Mouse (Mus musculus) brain, adult 2 months (tissue): ENCODE results near the gene Tmem217.

Experiments
- DNase-seq: peaks from one replicate; pipeline ENCODE4 v3.0.0; 2011; ENCODE audit warnings: low read depth, low spot score

Tmem217 gene

DNA sequence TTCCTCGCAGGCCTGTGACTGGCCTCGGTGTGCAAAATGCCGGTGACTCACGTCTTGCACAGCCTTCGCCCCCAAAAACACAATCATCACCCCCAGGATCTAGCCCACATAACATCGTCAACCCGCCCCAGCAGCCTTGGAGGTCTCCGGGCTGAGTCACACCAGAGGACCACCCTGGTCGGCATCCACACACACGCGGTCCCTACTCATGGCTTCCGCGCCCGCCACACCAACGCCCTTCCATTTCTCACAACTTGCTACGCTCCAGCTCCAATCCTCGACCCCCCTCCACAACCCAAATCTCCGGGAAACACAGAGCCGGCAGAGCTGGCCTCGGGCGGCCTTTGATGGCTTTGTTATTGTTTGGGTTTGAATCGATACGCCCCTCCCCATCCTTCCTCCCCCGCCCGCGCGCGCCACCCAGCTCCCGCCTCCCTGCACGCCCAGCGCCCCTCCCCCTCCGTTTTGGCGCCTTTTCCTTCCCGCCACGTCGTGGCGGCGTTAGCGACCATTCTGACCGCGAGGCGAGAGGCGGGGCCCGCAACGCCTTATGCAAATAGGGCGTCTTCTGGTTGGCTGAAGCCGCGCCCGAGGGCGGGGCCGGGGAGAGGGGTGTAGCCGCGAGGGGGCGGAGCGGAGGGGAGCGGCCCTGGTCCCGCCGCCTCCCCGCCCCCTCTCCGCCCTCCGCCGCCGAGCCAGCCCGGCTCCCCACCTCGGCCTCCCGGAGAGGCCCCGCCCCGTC, 62.0 kb downstream of the Tmem217 start:
- DNase-seq, result peak; percentile 99

DNA sequence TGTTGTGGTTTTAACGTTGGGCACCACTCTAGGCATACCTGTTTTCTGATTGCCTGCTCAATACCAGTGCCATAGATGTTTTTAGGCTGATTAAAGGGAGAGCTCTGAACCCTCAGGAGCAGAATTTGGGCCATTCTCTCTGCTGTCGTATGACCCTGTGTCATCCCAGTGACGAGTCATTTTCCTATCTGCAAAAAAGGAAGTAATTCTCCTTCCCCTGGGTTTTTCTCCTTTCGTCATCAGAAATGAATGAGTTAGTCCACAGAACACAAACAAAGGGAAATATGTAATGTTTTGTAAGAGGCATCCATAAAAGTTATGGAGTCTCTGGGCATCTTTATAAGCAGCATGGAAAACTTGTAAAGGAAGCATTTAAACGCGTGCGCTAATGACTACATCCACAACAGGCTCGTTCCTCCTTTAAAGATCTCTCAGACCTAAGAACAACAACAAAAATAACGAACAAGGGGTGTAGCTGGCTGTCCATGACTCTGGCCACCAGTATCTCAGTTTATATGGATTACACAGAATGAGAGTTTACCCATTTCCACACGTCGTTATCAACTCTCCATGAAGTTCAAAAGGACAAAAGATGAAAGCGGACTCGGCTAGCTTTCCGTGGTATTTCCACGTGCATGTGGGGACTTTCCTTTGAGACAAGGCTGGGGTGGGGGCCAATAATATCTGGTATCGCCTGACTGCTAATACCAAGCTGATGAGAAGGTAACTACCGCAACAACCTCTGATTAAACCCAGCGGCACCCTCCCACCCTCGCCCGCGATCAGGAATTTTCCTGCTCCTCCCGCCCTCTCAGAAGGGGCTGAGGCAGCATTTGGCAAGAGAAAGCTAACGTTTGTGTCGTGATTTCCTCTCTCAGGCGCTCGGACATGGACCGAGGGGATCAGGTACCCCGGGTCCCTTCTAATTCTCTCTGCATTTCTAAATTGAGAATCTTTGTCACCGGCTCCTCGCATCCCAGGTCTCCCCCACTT, 62.9 kb downstream of the Tmem217 start:
- no peak for DNase-seq

DNA sequence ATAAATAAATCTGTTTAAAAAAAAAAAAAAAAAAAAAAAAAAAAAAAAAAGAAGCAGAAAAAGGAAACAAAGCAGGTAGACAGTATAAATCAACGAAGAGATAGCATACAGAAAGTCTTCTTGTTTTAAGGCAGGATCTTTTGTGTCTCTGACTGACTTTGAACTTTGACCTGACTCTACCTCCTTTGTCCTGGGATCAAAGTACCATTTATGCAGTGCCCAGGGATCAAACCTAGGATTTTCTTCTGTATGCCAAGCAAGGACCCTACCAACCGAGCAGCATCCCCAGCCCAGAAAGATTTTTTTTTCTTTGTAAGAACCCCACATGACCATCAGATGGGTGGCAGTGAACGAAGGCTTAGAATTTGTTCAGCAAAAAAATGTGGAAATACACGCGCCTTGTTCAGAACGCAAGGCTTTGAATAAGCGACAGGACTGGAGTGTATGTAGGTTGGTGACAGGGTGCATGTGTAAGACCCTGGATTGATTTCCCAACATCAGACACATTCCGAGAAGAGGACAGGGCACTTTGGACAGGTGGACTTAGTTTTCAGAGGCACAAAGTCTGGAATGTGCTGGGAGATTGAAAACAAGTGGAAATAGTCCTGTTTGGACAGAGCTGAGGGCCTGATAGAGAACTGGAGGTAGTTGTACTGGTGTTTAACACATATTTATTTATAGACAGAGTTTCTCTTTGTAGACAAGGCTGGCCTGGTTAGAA, 63.8 kb downstream of the Tmem217 start:
- no peak for DNase-seq

DNA sequence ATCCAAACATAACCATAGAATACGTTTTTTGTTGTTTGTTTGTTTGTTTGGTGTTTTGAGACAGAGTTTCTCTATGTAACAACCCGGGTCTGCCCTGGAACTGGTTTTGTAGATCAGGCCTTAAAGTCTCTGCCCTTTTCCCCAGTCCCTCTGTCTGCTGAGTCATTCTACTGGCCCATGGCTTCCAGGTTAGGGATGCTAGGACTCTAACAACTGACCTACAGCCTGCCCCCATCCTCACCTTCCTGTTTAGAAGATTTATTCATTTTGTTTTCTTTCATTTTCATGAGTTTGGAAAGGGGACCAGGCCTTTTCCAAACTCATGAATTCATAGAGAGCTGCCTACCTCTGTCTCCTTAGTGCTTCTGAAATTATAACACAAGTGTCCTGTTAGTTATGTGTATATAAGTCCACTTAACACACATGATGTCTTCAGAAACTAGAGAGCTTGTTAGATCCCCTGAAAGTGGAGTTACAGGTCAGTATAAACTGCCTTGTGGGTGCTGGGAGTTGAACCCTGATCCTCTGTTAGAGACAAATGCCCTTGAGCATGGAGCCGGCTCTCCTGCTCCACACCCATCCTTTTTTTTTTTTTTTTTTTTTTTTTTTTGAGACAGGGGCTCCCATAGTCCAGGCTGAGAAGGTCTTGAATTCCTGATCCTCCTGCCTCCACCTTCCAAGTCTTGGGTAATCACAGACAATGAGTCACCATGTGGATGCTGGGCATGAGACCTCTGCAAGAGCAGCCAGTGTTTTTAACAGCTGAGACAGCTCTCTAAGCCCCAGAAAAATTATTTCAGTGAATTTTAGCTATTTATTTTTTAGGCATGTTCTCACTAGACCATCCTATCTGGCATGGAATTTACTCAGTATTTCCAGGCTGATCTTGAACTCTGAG, 66.6 kb downstream of the Tmem217 start:
- DNase-seq, result no peak

DNA sequence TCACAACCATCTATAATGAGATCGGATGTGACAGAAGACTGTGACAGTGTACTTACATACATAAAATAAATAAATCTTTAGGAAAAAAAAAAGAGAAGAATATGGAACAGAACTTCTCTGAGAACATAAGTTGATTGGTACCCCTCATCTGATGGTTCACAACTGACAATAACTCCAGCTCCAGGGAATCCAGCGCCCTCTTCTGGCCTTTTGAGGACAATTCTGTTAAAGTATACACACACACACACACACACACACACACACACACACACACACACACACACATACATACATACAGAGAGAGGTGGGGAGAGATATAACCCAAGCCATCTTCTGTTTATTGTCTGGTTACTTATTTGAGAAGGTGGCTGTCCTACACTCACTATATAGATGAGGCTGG, 67.8 kb downstream of the Tmem217 start:
- no peak for DNase-seq

DNA sequence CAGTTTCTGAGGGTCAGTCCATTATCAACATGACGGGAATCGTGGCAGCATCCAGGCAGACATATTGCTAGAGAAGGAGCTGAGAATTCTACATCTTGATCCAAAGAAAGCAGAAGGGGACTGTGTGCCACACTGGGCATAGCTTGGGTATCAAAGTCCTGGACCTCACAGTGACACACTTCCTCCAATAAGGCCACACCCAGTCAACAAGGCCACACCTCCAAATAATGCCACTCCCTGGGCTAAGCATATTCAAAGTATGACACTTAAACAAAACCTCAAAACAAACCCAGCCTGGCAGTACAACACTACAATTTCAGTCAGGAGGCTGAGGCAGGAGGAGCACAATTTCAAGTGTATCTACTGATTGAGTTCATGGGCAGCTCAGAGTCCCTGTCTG, 68.9 kb downstream of the Tmem217 start:
- DNase-seq, result no peak

DNA sequence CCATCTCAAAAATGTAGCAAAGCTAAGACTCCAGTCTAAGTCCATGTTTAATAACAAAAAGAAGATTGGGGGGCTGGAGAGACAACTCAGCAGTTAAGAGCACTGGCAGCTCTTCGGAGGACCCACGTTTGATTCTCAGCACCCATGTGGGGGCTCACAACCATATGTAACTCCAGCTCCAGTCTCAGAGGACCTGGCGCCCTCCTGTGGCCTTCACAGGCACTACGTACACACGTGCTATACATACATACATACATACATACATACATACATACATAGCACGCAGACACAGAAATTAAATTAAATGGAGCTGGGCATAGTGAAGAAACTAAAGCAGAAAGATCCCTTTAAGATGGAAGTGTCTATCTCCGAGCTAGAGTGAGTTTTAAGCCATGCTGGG, 69.6 kb downstream of the Tmem217 start:
- no peak for DNase-seq

DNA sequence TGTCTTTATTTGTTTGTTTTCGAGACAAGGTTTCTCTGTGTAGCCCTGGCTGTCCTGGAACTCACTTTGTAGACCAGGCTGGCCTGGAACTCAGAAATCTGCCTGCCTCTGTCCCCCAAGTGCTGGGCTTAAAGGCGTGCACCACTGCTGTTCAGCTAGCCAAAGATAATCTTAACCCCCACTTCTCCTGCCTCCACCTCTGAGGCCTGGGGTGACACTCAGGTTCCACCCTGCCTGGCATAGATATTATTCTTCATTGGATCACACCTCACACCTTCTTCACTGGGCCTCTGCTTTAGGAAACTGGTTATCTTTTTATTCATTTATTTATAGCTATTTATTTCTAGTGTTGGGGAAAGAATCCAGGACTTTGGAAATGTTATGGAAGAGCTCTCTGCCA, 71.9 kb downstream of the Tmem217 start:
- no peak for DNase-seq

DNA sequence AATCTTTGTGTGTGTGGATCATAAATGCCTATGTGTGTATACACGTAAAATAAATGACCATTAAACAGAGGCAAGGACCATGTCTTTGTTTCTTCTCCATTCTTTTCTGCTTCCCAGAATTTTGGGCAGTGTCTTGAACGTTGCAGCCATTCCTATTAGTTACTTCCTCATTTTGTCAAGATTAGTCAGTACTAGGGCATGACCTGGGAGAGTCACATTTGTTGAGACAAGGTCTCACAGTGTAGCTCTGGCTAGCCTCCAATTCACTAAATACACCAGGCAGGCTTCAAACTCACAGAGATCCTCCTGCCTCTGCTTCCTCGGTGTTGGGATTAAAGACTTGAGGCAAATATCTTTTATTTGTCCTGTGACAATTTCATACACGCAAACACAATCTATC, 73.9 kb downstream of the Tmem217 start:
- DNase-seq, result no peak

DNA sequence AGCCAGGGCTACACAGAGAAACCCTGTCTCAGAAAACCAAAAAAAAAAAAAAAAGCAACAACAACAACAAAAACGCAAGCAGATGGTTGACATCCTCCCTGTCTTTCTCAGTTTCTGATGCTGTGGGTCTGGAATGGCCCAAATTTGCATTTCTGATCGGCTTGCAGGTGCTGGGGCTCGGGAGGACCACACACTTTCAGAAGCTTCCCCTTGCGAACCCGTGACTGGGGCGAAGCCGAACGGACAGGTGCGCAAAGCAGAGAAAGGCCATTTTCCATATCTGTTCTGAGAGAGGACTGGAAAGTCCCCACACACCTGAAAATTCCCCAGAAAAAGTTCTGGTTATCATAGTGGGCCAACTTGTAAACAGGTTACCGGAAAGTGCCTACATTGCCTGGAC, 74.8 kb downstream of the Tmem217 start:
- no peak for DNase-seq

DNA sequence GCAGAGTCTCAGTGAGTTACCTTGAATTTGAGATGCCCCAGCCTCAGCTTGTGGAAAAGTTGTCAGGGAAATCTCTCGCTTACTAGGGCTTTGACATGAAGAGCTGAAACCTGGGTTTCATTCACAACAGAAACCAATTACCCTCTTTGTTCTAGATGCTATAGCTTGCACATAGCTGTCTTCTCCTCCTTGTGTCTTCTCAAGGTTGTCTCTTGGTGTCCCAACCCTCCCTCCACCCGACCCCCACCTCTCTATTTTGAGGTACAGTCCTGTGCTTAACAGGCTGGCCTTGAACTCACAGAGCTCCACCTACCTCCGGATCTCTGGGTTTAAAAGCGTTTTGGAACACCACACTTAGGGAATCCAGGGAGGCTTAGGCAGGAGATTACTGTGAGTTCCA, 75.7 kb downstream of the Tmem217 start:
- DNase-seq, result no peak
